Mouse (Mus musculus) layer of hippocampus, postnatal 14 days (tissue): Measurements from ENCODE around the gene Usp25. TPM values are rescaled to one million over a fixed set of nuclear protein-coding genes. Genes with fewer than 3 reads are reported as not detected.
A peak's percentile ranks its signal among the peaks of the same experiment; 100 is the strongest.

Source experiments
- DNase-seq, 2 experiments: peaks; one replicate each; pipeline ENCODE4 v3.0.0; 2021 to 2022; ENCODE audit warnings: low spot score in 2 of 2, mixed read lengths in 1 of 2
- total RNA-seq, 2 experiments: library from RNA; stranded (reverse); gene quantifications; 2 replicates each; pipeline ENCODE4 v1.2.3; 2021

Gene Usp25
- total RNA-seq, 2 experiments from 2014 or later = 30.7 to 32.7 TPM

DNA sequence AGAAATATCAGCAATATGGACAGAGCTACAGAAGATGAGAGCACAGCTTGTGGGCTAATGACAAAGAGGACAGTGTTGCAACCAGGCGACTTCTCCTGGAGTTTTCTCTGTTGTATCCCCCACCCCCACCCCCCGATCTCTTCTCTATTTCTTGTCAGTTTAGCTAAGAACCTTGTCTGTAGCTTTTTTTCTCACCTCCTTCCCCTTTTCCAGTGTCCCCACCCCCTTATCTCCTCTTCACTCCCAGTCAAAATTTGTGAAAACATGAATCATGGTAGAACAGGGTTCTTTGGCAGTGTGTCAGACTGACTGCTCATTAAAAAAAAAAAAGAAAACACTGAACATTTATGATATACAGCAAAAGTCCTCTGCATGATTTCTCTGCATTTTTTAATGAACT is 16.9 kb downstream of the Usp25 start:
- DNase-seq = no peak

DNA sequence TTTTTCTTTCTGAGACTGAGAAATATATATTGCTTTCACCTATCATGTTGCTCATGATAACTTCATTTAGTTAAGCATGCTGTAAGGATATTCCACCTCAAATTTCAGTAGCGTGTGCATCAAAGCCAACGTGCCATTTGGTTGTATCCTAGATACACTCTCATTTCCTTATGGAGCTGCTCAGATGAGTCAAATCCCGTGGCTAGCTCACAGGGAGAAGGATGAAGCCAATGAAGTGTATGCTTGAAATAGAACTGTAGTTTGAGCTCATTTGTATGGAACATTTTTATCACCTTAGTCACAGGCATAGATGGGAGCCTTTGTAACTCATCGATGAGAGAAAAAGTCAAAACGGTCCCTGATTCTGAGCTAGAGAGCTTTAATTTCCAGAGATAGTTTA is 20.8 kb downstream of the Usp25 start:
- DNase-seq = no peak

DNA sequence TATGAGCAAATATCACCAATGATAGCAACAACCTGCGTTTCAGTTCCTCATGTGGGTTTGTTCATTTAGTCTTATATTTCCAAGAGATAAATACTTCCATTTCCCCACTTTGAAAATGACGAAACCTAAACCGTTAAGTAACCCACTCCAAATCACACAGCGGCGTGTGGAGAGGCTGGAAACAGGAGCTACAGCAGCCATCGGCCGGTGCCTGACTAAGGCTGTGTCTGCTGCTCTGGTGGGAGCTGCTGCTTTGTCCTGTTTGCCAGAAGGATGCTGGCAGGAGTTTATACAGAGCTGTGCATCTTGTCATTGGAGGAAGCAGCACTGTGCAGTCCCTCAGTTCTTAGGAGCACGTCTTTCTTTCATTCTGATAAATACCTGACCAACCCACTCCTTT is 21.2 kb downstream of the Usp25 start:
- DNase-seq = no peak

DNA sequence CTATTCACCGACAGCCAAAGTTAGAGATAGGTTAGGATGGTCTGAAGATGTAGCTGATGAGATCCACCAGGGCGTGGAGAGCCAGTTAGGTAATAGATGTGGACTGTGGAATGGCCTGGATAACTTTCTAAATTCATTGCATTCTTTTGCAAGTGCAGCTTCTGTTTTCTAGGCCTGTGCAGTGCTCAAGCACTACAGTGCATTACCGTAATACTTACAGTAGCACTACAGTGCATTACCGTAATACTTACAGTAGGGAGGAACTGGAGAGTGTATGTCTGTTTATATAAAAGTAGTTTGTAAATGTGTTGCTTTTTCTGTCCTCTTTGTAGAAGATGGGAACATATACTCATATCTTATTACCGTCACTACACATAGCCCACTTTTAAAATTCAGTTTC is 28.1 kb downstream of the Usp25 start:
- no peak for DNase-seq

DNA sequence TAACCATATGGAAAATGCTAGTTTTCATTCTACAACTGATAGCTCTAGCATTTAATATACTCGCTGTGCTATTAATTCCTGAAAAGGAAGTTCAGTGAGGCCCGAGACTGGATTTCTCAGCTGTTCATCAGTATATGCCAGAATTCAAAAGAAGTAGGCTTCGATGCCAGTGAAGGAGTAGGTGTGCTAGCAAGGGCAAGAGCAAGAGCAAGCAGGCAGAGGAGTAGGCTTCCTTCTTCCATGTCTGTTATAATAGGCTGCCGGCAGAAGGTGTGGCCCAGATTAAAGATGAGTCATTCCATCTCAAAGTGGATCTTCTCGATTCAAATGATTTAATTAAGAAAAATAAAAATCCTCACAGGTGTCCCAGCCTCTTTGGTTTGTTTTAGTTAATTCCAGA is 30.0 kb downstream of the Usp25 start:
- DNase-seq = no peak

DNA sequence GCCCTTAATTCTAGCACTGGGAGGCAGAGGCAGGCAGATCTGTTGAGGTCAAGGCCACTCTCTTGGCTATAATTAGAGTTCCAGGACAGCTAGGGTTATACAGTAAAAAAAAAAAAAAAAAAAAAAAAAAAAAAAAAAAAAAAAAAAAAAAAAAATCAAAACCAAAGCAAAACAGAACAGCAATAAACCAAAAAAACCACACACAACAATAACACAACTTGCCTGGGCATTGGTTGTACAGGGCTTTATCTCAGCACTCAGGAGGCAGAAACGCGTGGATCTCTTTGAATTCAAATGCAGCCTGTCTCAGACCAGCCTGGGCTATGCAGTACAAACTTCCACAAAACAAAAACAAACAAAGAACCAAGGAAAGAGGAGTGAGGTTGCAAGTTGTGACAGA is 40.7 kb downstream of the Usp25 start:
- no peak for DNase-seq

DNA sequence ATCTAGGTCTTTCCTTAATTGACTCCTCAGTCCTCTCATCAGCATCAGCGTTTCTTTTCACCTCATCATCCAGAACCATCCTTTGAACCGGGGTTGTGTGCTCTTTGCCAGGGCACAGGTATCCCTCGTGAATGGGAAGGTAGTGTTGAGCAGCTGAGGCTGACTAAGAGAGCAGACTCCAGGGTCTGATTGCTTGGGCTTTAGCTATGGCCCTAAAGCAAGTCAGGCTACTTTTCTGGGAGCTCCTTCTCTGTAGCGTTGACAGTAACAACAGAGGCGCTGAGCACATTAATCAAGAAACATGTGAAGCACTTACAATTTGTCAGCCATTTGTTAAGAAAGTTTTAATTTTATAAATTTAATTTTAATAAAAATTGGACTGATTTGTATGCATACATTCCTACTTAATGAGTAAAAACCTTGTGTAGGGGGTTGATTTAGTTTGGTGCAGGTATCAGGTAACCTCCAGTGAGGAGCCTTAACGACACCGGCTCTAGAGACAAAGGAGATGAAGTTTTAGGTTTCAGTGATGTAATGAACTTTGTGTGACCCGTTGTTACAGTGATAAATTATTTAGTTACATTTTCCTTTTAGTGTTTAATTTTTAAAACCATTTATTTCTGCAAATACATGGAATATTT is 42.1 kb downstream of the Usp25 start:
- DNase-seq = no peak

DNA sequence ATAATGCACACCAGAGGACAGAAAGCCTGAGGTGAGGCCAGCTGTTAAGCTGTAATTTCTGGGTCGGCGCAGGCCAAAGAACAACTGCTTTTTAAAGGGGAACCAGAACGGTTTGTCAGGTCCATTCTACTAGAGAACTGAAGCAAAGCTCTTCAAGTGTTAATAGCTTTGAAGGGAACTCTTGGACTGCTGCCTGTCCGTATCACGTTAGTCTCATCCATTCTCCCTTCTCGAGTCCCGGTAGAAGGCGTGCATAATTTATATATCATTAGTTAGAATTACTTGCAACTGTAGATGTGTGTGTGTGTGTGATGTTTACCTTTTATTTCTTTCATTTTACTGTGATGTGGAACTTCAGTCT is 42.6 kb downstream of the Usp25 start:
- no peak for DNase-seq

DNA sequence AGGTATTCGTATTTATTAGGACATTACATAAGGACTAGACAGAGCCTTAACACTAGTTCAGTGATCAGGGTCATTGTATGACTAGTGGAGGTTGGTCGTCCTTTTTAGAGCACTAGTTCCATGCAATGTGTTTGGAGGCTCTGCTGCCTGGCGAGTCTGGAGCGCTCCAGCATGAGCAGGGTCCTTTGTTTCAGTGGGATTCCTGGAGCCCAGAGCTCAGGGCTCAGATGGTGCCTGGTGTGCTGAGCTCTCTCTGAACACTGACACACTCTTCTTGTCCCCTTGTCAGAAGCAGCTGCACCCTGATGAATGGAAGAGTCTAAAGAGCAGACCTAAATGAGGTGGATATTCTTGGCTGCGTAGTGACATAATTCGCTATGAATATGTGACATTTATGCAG is 45.1 kb downstream of the Usp25 start:
- DNase-seq = peak in 1 of 2 experiments; percentile 28

DNA sequence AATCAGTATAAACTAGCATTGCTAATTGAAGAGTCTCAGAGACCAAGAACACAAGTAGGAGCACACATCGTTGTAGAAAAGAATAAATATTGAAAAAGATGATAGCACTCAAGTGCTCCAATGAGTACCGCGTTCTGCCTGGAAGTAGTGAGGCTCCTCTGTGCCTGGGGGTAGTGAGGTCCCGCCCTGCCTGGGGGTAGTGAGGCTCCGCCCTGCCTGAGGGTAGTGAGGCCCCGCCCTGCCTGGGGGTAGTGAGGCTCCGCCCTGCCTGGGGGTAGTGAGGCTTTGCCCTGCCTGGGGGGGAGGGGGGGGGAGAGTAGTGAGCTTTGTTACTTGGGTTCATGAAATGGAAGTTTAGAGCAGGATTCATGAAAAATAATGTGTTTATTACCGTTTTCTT is 46.7 kb downstream of the Usp25 start:
- DNase-seq = no peak

DNA sequence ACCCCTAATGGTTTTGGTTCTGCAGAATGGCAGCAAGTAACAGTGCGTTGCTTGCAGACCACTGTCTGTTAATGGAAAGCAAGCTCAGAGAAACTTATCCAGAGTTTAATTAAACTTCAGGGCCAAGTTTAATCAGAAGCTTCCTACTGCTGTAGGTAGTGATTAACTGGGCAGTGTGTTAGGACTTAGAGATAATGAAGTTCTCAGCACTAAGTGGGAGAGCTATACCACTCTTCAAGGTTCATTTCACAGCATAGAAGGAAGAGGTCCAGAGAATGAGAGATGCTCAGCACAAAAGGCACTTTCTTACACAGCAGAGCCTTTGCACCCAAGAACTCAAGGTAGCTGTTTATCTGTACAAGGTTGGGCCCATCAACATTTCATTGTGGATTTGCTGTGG is 50.4 kb downstream of the Usp25 start:
- DNase-seq = no peak

DNA sequence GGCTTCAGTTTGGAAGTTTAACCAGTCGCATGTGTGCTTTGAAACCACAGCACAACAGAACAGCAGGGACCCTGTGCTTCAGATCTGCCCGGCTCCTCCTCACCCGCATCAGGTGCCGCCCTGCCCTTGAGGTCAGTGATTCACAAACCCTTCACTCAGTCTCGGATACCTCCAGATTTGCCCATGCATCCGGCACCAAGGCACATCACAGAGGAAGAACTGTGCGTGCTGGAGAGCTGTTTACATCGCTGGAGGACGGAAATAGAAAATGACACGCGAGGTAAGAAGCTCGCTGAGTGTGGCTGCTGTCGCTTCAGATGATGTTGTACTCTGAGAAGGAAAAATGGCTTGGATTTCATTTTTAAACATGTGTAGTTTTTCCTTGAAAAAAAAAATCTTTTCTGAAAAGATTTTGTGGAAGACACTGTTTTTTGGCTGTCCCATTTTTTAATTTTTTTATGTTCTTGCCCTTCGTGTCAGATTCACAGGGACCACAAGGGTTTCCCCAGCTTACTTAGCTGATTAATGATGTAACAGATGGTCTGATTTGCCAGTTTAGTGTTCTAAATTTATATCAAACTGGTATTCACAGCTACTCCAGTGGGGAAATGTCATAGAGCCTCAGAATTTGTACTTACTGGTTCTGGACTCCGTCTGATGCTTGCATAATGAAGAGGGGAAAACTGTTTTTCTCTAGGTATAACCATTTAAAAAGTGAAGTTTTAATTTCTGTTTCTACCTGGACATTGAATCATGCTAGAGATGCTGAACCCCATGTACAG is 63.6 kb downstream of the Usp25 start:
- DNase-seq = peak; percentile 35 to 40

DNA sequence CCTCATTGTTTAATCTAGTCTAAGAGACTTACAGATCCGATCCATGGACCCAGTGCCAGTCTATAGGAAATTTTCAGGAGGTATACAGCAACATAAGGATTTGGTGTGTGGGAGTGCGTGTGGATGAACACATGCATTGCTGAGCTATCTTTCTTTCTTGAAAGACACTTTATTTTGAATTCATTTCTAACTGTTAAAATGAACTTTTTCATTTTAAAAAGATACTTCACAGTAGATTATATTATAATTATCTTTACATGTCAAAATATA is 64.2 kb downstream of the Usp25 start:
- no peak for DNase-seq

DNA sequence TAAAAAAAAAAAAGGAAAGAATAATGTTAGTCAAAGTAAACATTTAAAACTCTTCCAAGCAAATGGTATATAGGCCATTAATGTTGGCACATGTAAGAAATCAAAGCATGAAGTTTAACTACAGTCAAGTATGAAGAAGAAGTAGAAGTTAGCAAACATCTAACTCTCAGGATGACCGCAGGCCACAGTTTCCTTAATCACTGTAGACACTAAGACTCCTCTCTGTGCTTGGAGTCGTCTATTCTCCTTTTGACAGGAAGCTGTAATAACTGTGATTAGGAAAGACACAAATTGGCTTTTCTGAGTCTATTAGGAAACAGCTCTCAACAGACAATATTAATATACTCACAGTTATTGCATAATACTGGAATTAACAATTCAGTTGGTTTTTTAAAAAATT is 70.6 kb downstream of the Usp25 start:
- no peak for DNase-seq

DNA sequence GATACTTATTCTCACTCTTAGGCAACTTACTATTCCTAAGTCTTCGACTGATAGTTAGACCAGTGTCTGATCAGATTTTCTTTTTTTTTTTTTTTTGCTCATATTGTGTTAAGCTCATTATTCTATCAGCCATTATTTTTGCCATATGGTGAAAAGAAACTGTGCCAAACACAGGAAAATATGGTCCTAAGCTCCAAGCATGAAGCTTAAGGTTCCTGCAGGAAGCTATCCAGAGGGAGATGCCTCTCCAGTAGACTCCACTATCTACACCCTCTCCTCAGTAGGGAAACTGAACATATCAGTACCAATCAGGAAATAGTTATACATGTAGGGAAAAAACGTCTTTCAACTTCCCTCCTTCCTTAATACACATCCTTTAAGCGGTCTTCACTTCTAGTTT is 76.3 kb downstream of the Usp25 start:
- DNase-seq = no peak

DNA sequence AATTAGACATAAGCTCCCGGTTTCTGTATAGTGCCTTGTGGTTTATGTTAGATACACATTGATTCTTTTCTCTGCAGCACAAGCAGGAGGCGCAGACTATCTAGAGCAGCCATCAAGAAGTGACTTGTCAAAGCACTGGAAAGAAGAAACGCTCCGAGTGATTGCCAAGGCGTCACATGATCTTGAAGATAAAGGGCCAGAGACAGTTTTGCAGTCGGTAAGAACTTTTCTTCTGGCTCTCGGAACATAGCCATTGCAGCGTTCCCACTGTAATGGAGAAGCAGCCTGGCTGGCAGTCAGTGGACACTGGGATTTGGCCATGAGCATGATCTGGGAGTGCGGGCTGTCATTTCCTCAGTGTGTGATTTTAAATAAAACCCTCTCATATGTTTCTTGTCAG is 80.0 kb downstream of the Usp25 start:
- no peak for DNase-seq

DNA sequence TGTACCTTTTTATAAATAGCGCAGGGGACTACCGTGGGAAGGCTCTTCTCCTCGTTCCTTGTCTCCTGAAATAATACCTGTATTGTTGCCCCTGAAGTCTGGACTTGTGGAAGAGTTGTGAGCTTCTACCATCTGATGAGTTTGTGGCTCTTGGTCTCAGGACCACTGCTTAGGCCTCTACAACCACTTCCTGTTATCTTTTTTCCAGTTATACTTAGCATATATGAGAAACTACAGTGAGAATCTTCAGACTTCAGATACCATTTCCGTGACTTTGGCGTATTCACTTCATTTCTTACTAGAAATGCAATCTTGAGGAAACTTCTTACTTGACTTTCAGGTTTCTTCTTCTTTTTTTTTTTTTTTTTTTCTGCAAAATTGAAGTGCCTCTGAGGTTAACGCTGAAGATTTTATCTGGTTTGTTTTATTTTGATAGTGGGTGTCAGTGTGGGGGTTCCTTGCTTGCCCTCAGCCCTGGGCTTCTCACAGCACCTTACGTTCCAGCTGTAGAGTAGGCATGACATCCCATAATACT is 81.6 kb downstream of the Usp25 start:
- no peak for DNase-seq

DNA sequence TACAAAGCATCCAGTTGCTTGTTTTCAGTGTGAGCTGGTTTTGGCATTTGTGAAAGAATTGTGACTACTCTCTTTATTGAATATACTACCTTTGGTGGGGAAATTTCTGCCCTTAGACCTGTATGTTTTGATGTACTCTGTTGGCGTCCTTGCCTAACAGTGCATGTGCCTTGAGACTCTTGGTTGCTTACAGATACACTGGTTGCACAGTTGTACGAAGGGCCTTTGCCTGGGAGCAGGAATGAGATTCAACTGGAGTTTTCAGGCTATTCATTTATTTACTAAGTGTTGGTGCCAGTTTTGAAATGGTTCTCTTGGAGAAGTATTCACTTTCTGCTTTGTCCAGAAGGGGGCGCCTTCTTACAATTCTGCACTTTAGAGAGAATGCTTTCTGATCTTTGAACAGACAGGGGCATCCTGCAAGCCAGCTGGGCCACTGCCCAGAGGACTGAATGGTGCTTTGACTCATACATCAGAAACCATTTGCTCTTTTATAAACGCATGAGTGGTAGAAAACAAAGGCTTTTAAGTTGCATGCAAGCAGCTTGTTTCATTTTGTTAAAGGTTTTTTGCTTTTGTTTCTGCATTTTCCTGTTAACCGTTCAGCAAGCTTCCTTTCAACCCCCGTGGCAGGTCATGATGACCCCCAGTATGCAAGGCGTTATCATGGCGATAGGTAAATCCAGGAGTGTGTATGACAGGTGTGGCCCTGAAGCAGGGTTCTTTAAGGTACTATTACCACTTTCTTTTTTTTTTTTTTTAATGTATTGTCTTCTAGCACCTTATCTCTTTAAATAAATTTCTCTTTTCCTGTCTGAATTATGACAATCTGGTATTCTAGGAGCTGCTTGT is 85.7 kb downstream of the Usp25 start:
- DNase-seq = peak; percentile 82 to 94

DNA sequence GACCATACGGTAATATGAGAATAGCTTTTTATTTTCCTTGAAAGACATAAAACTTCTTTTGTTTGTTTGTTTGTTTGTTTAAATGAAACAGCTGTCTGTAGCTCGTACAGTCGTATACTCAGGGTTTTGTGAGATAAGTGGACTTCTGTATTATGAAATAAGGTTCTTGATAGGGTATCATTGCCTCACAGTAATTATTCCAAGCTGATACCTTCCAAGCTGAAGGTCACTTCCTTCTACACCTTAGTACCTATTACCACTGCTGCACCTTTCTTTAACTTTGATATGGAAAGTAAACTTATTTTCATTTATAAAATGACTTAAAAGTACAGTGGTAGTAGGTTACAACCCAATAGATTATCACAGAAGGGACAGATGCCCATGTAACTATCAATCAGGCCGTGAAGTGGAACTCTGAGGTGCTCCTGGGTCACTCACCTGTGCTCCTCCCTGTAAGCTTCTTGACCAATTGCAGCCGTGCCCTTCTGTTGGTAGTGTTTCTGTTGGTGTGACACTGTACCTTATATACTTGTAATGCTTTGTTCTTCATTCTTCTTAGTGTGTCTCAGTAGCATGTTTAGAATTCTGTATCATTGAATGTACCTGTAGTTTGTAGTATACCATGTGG is 90.2 kb downstream of the Usp25 start:
- no peak for DNase-seq

DNA sequence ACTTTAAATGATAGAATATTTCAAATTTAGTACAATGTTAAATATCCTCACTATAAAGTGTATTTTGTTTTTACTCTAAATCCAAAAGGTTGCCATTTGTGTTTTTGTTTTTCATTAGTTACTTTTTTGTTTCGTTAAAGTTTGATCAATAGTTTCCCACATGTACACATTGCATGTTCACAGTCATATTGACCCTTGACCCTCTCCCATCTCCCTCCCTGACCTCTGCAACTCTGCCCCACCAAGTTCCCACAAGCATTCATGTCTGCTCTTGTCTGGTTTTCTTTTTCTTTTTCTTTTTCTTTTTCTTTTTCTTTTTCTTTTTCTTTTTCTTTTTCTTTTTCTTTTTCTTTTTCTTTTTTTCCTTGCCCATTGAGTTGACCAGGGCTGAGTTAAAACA is 97.8 kb downstream of the Usp25 start:
- no peak for DNase-seq

DNA sequence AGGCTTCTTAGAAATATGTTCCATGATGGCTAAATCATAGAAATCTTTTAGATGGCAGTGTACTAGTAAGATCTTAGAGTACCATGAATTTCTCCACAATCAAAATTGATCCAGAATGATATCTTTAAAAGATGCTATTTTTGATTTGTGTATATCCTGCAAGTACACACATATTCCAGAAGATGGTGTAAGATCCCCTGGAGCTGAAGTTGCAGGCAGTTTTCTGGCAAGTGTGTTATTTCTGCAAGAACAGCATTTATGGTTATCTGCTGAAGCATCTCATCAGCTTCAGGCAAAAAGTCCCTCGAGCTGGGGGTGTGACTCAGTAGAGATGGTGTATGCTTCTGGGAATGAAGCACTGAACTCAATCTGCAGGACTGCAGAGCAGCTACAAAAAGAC is 112.4 kb downstream of the Usp25 start:
- no peak for DNase-seq

DNA sequence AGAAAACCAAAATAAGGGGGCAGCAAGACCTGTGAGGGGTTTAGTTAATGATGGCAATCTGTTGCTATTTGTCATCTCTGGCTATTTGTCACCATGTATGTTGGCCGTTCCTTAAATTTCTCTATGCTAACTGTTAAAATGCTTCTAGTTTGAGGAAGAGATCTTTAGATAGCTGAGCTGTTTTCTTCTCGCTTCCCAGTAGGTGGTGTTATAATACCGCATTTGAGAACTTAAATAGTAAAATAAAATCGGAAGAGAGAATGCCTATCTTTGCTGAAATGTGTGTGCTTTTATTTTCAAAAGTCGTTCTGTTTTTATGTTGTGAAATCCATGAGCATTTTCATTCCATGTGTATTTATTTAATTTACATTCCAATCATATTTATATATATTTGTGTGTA is 115.2 kb downstream of the Usp25 start:
- peak in 1 of 2 experiments; percentile 55 for DNase-seq
